Mouse (Mus musculus) brain, embryonic 14.5 days (tissue): Measurements from ENCODE around the gene Vnn3. TPM values are rescaled to one million over a fixed set of nuclear protein-coding genes. Genes with fewer than 3 reads are reported as not detected.

Experiments
- DNase-seq: peaks from one replicate; pipeline ENCODE4 v3.0.0-alpha.2; 2011; ENCODE audit warnings: low read depth
- CTCF ChIP-seq: fragments of 200-500 bp; IDR thresholded peaks from 2 replicates; pipeline ENCODE4 v1.5.1; 2012; ENCODE audit warnings: inconsistent platforms, mild to moderate bottlenecking, moderate library complexity, borderline replicate concordance; ENCODE audit not compliant: insufficient read depth, insufficient read length; ENCODE audit errors: extremely low read depth
- POLR2A ChIP-seq: fragments of 200-500 bp; IDR thresholded peaks from 2 replicates; pipeline ENCODE4 v1.6.1; 2012; ENCODE audit warnings: mild to moderate bottlenecking, inconsistent platforms, borderline replicate concordance; ENCODE audit not compliant: poor library complexity, insufficient read depth, insufficient read length, severe bottlenecking; ENCODE audit errors: extremely low read depth
- polyA plus RNA-seq: library from polyadenylated mRNA; depleted of rRNA; stranded (reverse); fragments of >200 nt; gene quantifications from 2 replicates; pipeline ENCODE4 v1.2.3, GENCODE M21; 2012

The Vnn3 gene
- polyA plus RNA-seq, 1 experiment, result 0.10 TPM

DNA sequence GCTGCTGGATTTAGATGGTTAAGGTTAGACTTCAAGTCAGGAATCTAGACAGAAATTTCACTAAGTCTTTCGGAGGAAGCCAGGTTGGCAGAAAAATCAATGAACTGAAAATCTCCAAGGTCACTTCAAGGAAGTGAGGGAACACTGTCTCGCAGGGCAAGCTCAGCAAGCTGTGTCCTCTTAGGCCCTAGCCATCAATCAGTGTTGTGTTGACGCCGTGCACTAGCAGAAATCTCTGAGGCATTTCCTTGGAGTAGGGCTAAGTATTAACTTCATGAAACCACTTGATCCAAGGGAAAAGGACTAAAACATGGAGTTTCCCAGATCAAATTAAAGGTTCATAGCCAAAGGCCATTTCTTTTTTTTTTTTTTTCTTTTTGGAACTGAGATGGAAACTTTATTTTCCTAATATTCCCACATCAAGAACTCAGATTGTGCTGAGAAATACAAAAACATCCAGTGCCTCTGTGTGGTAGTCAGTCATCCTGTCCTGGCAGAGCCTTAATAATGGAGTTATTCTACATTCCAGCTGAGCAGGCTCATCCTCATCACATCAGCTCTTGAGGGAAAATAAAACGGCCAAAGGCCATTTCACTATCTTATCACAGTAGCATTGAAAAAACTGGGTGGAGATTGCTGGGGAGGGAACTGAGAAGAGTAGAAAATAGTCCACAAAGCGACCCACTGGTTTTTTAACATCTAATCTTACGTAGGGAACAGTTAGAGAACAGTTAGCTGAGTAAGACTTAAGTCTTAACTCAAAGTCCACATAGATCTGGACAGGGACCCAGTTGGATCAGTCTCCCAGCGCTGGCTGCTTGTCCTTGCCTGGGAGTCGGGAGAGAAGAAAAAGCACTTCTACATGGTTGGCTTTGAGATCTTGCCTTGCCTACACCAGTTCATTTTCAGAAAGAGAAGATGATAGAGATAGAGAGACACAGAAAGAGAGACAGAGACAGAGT lies 15.0 kb upstream of the Vnn3 start:
- TF ChIP-seq POLR2A, result no peak
- TF ChIP-seq CTCF, result no peak
- no peak for DNase-seq

DNA sequence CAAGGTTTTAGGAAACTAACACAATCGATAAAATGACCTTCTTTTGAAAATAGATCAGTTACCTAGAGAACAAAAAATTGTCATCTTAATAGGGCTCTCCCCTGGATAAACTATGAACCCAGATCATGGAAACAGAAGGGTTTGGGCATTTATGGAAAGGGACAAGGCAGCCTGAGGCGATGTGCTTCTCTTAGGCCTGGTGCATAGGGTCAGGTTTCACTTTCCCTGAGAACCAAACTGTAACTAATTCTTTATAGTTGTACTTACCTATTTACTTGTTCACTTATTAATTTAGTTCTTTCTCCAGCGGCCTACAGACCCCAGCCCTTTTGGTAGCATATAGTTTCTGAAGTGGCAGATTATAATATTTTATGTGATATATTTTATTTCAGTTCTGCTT lies 14.1 kb upstream of the Vnn3 start:
- no peak for TF ChIP-seq CTCF
- no peak for TF ChIP-seq POLR2A
- no peak for DNase-seq

DNA sequence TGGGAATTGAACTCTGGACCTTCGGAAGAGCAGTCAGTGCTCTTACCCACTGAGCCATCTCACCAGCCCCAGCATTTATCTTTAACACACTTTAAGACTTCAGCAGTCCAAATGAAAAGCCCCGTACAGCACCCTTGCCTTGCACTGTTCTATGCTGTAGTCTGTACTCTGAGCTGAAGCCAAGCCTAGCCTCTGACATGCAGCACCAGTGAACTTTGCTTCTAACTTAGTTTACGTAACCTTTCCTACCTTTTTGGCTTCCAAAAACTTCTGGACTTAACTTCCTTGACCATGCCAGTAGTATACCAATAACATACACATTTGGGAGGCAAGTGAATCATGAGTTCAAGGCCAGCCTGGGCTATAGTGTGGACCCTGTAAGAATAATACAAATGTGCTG lies 12.4 kb upstream of the Vnn3 start:
- DNase-seq, result no peak
- TF ChIP-seq CTCF (no peak), POLR2A (no peak)

DNA sequence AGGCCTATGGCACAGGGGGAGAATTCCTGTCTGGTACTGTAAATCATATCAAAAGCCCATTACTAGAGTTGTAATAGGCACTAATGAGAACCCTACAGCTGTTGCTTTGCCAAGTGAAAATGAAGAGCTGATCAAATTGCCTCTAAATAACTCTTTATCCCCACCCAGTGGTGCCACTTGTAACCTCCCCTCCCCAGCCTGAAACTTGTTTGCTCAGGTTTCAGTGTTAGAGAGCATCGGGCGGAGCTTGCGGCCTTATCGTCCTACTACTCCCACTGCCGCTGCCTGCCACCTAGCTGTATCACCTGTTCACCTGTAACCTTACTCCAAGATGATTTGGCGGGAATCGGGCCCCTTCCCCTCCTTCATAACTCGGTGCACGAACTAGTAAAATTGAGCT lies 11.9 kb upstream of the Vnn3 start:
- DNase-seq, result no peak
- TF ChIP-seq CTCF (no peak), POLR2A (no peak)

DNA sequence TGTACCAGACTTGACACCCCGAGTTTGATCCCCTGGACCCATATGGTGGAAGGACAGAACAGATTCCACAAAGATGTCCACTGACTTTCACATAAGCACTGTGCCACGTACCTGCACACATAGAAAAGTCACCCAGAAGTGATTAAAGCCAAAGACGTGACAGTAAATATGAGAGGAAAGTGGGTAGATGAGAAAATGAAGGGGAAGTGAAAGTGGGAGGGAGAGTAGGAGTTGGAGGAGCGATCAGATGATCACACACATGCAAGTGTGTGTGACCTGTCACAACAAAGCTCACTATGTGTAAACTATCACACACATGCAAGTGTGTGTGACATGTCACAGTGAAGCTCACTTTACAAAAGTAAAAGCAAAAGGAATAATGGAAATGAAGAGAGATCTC lies 10.8 kb upstream of the Vnn3 start:
- TF ChIP-seq CTCF (no peak), POLR2A (no peak)
- no peak for DNase-seq

DNA sequence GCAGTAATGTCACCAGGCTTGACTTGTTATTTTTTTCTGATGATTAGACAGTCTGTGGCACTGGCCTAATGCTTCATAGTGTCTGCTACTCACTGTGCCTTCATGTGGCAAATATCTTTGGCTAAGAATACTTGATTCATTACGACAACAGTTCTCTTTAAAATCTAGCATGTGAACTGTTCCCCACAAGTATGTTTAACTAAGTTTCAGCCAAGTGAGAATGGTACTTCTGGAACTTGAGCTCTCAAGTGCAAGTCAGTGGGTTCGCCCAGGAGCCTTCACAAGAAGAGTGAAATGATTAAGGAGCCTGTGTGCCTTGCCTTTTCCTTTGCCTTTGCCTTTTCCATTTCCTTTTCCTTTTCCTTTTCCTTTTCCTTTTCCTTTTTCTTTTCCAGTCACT lies 834 bp downstream of the Vnn3 start:
- DNase-seq, result no peak
- no peak for TF ChIP-seq POLR2A
- no peak for TF ChIP-seq CTCF

DNA sequence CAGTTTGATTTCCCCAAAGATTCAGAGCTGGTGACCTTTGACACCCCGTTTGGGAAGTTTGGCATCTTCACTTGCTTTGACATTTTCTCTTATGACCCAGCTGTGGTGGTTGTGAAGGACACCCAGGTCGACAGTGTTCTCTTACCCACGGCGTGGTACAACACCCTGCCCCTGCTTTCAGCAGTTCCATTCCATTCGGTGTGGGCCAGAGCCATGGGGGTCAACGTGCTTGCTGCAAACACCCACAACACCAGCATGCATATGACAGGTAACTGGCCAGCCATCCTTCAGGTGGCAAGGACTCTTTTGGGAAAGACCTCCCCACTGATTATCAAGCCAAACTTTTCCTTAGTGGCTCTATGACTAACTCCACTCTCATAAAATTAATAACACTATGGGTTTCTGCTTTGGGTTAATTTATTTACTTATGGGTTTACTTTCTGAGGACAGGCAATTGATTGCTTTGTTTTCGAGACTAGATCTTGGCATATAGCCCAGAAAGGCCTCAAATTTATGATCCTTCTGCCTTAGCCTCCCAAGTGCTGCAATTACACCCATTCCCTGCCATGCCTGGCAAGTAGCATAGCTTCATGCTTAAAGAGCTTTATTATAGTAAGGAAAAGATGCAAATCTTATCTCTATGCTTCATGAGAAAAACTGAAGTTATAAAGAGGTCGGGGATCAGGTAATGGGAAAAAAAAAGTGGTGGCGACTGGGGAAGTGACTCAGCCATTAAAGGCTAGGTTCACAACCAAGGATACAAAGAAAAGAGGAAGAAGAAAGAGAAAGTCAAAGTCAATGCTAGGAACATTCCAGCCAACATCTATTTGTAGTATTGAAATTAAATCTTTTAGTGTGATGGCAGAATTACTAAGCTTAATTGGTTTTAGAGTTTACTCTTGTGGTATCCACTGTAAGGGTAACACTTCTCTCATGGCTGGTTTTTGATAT lies 13.4 kb downstream of the Vnn3 start:
- peak; percentile 19 for DNase-seq
- TF ChIP-seq CTCF (no peak), POLR2A (no peak)

DNA sequence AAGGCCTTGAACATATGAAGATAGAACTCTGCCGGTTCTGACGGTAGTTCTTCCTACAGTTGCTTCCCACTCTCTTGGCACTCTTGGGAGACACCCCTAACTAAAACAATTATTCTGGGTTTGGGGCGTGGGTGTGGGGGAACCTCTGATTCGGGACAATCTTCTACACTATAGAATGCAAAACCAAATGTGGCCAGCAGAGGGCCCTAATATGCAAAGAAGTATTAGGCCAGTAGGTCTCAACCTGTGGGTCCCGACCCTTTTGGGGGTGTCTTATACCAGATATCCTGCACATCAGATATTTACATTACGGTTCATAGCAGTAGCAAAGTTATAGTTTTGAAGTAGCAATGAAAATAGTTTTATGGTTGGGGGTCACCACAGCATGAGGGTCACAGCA lies 29.4 kb downstream of the Vnn3 start:
- TF ChIP-seq CTCF (peak; percentile 16; the same call in 1 of the 2 replicates), POLR2A (no peak)
- DNase-seq, result no peak

DNA sequence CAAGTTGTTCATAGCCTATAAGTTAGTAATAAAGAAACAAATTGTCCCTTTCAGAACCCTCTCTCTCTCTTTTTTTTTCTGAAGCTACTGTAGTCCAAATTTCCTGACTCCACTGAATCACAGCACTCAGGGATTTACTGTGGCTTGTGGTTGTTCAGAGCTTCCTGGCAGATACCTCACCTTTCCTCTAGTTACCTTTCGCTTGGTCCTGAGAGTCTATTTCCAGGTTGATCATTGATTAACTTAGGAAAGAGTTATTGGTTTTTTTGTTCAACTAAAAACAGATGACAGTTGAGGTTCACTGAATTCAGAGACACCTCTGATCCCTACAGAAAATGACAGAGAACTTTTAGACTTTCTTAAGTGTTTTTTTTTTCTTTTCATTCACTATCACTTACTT lies 33.6 kb downstream of the Vnn3 start:
- no peak for DNase-seq
- TF ChIP-seq CTCF, result no peak
- TF ChIP-seq POLR2A, result no peak

DNA sequence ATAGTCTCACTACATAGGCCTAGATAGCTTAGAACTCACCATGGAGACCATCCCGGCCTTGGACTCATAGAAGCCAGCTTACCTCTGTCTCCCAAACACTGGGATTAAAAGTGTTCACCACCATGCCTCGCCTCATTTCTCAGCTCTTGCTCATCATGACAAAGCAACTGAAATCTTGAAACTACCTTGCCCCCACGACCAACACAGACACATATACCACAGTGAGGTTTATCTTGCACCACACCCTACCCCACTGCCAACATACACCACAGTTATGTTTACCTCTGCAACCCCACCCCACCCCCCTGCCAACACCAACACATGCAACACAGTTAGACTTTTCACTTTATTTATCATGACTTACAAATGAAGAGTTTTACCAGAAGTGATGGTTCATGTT lies 34.8 kb downstream of the Vnn3 start:
- TF ChIP-seq CTCF (no peak), POLR2A (no peak)
- no peak for DNase-seq

DNA sequence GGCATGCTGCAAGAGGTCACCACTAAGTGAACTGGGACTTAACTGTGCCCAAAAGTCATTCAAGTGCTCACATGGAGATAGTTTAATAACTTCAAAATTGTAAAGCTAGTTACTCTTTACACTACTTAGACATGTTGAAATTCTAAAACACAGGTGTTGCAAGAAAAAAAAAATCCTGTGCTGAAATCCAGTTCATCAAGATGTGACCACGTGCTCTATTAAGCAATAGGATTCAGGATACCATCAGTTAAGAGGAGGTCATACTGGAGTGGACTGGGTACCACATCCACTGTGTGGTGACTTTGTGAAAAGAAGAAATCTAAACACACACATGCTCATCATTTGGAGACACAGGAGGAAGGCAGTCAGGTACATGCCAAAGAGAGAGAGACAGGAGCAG lies 41.7 kb downstream of the Vnn3 start:
- DNase-seq, result no peak

More for the DNA sequence above, 41.7 kb downstream of the Vnn3 start:
- no peak for TF ChIP-seq POLR2A
- TF ChIP-seq CTCF, result no peak
